Mouse (Mus musculus) CD4-positive naive resting alpha-beta T cell, adult 76 days (primary cell): ENCODE results near the gene Hcrtr1. TPM values are rescaled to one million over a fixed set of nuclear protein-coding genes. Genes with fewer than 3 reads are reported as not detected.

Experiments used
- total RNA-seq: library from RNA; stranded (reverse); gene quantifications from one replicate; pipeline ENCODE4 v1.2.4, GENCODE M21; 2023

Hcrtr1 gene
- total RNA-seq = not detected

GRCm38 (mm10) chr4:130139214-130139492 lies at the start of gene Hcrtr1:
Gene Hcrtr1 (minus strand): TSS chr4:130139359.

GRCm38 (mm10) chr4:130175072-130175711 lies 36.0 kb upstream of the Hcrtr1 start, which contains the start of gene Tinagl1:
Gene Tinagl1 (minus strand): TSS chr4:130175122.

GRCm38 (mm10) chr4:130102111-130102651 lies 37.0 kb downstream of the Hcrtr1 start, which contains the start of gene Pef1:
Gene Pef1 (plus strand): TSS chr4:130102558.

Other genes with a start within 250 kb of the Hcrtr1 start
- not detected for gene Spocd1, start 210.1 kb downstream of the Hcrtr1 start, total RNA-seq
- gene Adgrb2, start 154.5 kb downstream of the Hcrtr1 start, total RNA-seq = 0.59 TPM
- 0.21 TPM for gene Col16a1, start 91.5 kb downstream of the Hcrtr1 start, total RNA-seq
- gene Pef1, start 36.8 kb downstream of the Hcrtr1 start, total RNA-seq = 24.9 TPM
- 0.79 TPM for gene Tinagl1, start 35.8 kb upstream of the Hcrtr1 start, total RNA-seq
- not detected for gene Gm853, start 83.0 kb upstream of the Hcrtr1 start, total RNA-seq
- gene Serinc2, start 139.8 kb upstream of the Hcrtr1 start, total RNA-seq = not detected
- not detected for gene Fabp3, start 169.2 kb upstream of the Hcrtr1 start, total RNA-seq
- gene Gm10570, start 169.3 kb upstream of the Hcrtr1 start, total RNA-seq = not detected
- gene Zcchc17, start 220.6 kb upstream of the Hcrtr1 start, total RNA-seq = 26.4 TPM
- 74.7 TPM for gene Snrnp40, start 220.8 kb upstream of the Hcrtr1 start, total RNA-seq